Mouse (Mus musculus) megakaryocyte, embryonic 14.5 days (primary cell): ENCODE results near the gene Klhdc8a. TPM values are rescaled to one million over a fixed set of nuclear protein-coding genes. Genes with fewer than 3 reads are reported as not detected.

Experiments used
- H3K27me3 ChIP-seq: replicated peaks from 2 replicates; pipeline ENCODE3; 2012; ENCODE audit warnings: inconsistent platforms
- H3K36me3 ChIP-seq: replicated peaks from 2 replicates; pipeline ENCODE3; 2012; ENCODE audit warnings: low read length, inconsistent platforms, mixed read lengths
- H3K4me1 ChIP-seq: 2 replicates; pipeline ENCODE4 v1.6.1; 2012; ENCODE audit warnings: inconsistent platforms
- H3K4me3 ChIP-seq: replicated peaks from 2 replicates; pipeline ENCODE3; 2012; ENCODE audit warnings: moderate library complexity, mild to moderate bottlenecking, inconsistent platforms
- H3K9me3 ChIP-seq: 2 replicates; pipeline ENCODE4 v1.6.1; 2012; ENCODE audit warnings: inconsistent platforms
- FLI1 ChIP-seq: IDR thresholded peaks from 2 replicates; pipeline ENCODE4 v1.6.1; 2012; ENCODE audit warnings: low read length, inconsistent platforms, mixed read lengths
- GATA1 ChIP-seq: IDR thresholded peaks from 3 replicates; pipeline ENCODE4 v1.6.1; 2012; ENCODE audit warnings: mixed read lengths, low read length, inconsistent platforms, borderline replicate concordance
- polyA plus RNA-seq: library from polyadenylated mRNA; stranded (reverse); fragments of >175 nt; gene quantifications from 2 replicates; pipeline ENCODE4 v1.2.3, GENCODE M21; 2012; ENCODE audit warnings: low replicate concordance; ENCODE audit not compliant: insufficient read depth

The Klhdc8a gene
- polyA plus RNA-seq, 1 experiment: not detected

GRCm38 (mm10) chr1:132327477-132327876 lies 29.1 kb downstream of the Klhdc8a start:
- TF ChIP-seq FLI1 (no peak), GATA1 (no peak)
- Histone ChIP-seq H3K9me3 (no peaks in the 10 kb centered on the region), H3K36me3 (peaks cover 54% of the 10 kb centered on the region), H3K4me1 (peaks cover 21% of the 10 kb centered on the region), H3K27me3 (peaks cover 86% of the 10 kb centered on the region), H3K4me3 (no peak overlapping the region)

- peaks cover 54% of the 10 kb centered on the region for H3K36me3 ChIP-seq
- peaks cover 81% of the 10 kb centered on the region for H3K27me3 ChIP-seq
- no peaks in the 10 kb centered on the region for H3K9me3 ChIP-seq
- peaks cover 17% of the 10 kb centered on the region for H3K4me1 ChIP-seq
- H3K4me3 ChIP-seq: no peak overlapping the region
- TF ChIP-seq GATA1: no peak
- no peak for TF ChIP-seq FLI1
Measured at GRCm38 (mm10) chr1:132328565-132328964, 30.1 kb downstream of the Klhdc8a start.

GRCm38 (mm10) chr1:132329656-132330055 lies 31.2 kb downstream of the Klhdc8a start:
- H3K9me3 ChIP-seq: no peaks in the 10 kb centered on the region
- H3K4me3 ChIP-seq: no peak overlapping the region
- H3K27me3 ChIP-seq: peaks cover 80% of the 10 kb centered on the region
- TF ChIP-seq FLI1 (no peak), GATA1 (no peak)
- H3K36me3 ChIP-seq: peaks cover 53% of the 10 kb centered on the region
- H3K4me1 ChIP-seq: peaks cover 27% of the 10 kb centered on the region

- TF ChIP-seq FLI1 (no peak), GATA1 (no peak)
- Histone ChIP-seq H3K4me3 (no peak overlapping the region), H3K36me3 (peaks cover 50% of the 10 kb centered on the region), H3K9me3 (no peaks in the 10 kb centered on the region), H3K4me1 (peaks cover 34% of the 10 kb centered on the region), H3K27me3 (peaks cover 84% of the 10 kb centered on the region)
Measured at GRCm38 (mm10) chr1:132330397-132330796, 32.0 kb downstream of the Klhdc8a start.

- TF ChIP-seq GATA1: no peak
- TF ChIP-seq FLI1: no peak
- H3K36me3 ChIP-seq: peaks cover 46% of the 10 kb centered on the region
- H3K27me3 ChIP-seq: peaks cover 84% of the 10 kb centered on the region
- peaks cover 37% of the 10 kb centered on the region for H3K4me1 ChIP-seq
- H3K4me3 ChIP-seq: no peak overlapping the region
- no peaks in the 10 kb centered on the region for H3K9me3 ChIP-seq
Measured at GRCm38 (mm10) chr1:132331283-132331682, 32.9 kb downstream of the Klhdc8a start.

- TF ChIP-seq FLI1: no peak
- peaks cover 37% of the 10 kb centered on the region for H3K36me3 ChIP-seq
- H3K4me1 ChIP-seq: peaks cover 53% of the 10 kb centered on the region
- H3K9me3 ChIP-seq: no peaks in the 10 kb centered on the region
- no peak overlapping the region for H3K4me3 ChIP-seq
- peaks cover 74% of the 10 kb centered on the region for H3K27me3 ChIP-seq
Measured at GRCm38 (mm10) chr1:132333201-132333600, 34.8 kb downstream of the Klhdc8a start.

- Histone ChIP-seq H3K4me3 (no peak overlapping the region), H3K9me3 (no peaks in the 10 kb centered on the region), H3K36me3 (peaks cover 33% of the 10 kb centered on the region), H3K27me3 (peaks cover 74% of the 10 kb centered on the region), H3K4me1 (peaks cover 55% of the 10 kb centered on the region)
- TF ChIP-seq GATA1 (no peak), FLI1 (no peak)
Measured at GRCm38 (mm10) chr1:132333675-132334141, 35.3 kb downstream of the Klhdc8a start.

- TF ChIP-seq FLI1: no peak
- TF ChIP-seq GATA1: no peak
- no peak overlapping the region for H3K4me3 ChIP-seq
- peaks cover 77% of the 10 kb centered on the region for H3K27me3 ChIP-seq
- H3K9me3 ChIP-seq: no peaks in the 10 kb centered on the region
- peaks cover 31% of the 10 kb centered on the region for H3K36me3 ChIP-seq
- peaks cover 59% of the 10 kb centered on the region for H3K4me1 ChIP-seq
Measured at GRCm38 (mm10) chr1:132334178-132334801, 35.9 kb downstream of the Klhdc8a start.

- TF ChIP-seq FLI1: no peak
- TF ChIP-seq GATA1: no peak
- Histone ChIP-seq H3K36me3 (peaks cover 21% of the 10 kb centered on the region), H3K9me3 (no peaks in the 10 kb centered on the region), H3K4me1 (peaks cover 51% of the 10 kb centered on the region), H3K4me3 (no peak overlapping the region), H3K27me3 (peaks cover 69% of the 10 kb centered on the region)
Measured at GRCm38 (mm10) chr1:132335378-132335965, 37.0 kb downstream of the Klhdc8a start.

- Histone ChIP-seq H3K4me3 (no peak overlapping the region), H3K27me3 (peaks cover 55% of the 10 kb centered on the region), H3K4me1 (peaks cover 64% of the 10 kb centered on the region), H3K9me3 (no peaks in the 10 kb centered on the region), H3K36me3 (peaks cover 8% of the 10 kb centered on the region)
- TF ChIP-seq FLI1 (no peak), GATA1 (no peak)
Measured at GRCm38 (mm10) chr1:132336921-132337320, 38.5 kb downstream of the Klhdc8a start.
